8 mouse cellular contexts compared by ENCODE assay signal in genomic region chr9:104063244-104063961, GRCm38 (mm10). TPM values are rescaled to one million over a fixed set of nuclear protein-coding genes. Genes with fewer than 3 reads are reported as not detected.
A peak's percentile ranks its signal among the peaks of the same experiment; 100 is the strongest.
DNase-seq lines count a peak whose midpoint lies in the region; ATAC-seq and TF ChIP-seq lines count a peak whose summit lies in the region.

TSS of gene Acad11 (plus strand) at chr9:104063377.

- CTCF ChIA-PET in Patski (lab: Charles Lee): interaction anchor here (0.8 kb wide), 1 partner anchor 13 kb away, joined by 3 read pairs; no protein-coding TSS in a partner anchor

- POLR2A ChIA-PET in Patski (lab: Charles Lee): no interaction called here

- H3K4me1 ChIP-seq in hindbrain, embryonic 14.5 days (replicated peaks; ENCODE audit: control insufficient read depth, insufficient read depth, low read length): peaks cover 20% of the 10 kb centered on the region

- peak within 1 kb of the TSS; percentile 95 for H3K4me2 ChIP-seq in hindbrain, embryonic 14.5 days (replicated peaks)

- H3K9ac ChIP-seq in hindbrain, embryonic 14.5 days: peak within 1 kb of the TSS; percentile 87

- no peaks in the 10 kb centered on the region for H3K9me3 ChIP-seq in hindbrain, embryonic 14.5 days (ENCODE audit: control insufficient read depth, low read length)

- peaks cover 22% of the 10 kb centered on the region for H3K36me3 ChIP-seq in hindbrain, embryonic 14.5 days (replicated peaks; ENCODE audit: control insufficient read depth, insufficient read depth)

- WGBS in hindbrain, embryonic 14.5 days: under 1% methylated on average over 29 of the region's 30 CpGs

- no peaks in the 10 kb centered on the region for H3K27me3 ChIP-seq in Patski
- no peaks in the 10 kb centered on the region for H3K27me3 ChIP-seq in hindbrain, embryonic 14.5 days (ENCODE audit: control insufficient read depth, insufficient read depth, low read length)

- H3K4me3 ChIP-seq in hindbrain, embryonic 14.5 days (replicated peaks; ENCODE audit: low read length): peak within 1 kb of the TSS; percentile 92

- TF ChIP-seq CTCF in Patski (IDR thresholded peaks at IDR 0.05): no peak

- DNase-seq in Patski (ENCODE audit: low read depth, low spot score): peak; percentile 83
- peak; percentile 89 to 93 for DNase-seq in cerebellum, postnatal 14 days
- peak; percentile 81 to 92 for DNase-seq in frontal cortex, postnatal 25 days (ENCODE audit: low spot score in 2 of 2)
- DNase-seq in hindbrain, embryonic 14.5 days (ENCODE audit: low spot score): peak; percentile 91
- DNase-seq in layer of hippocampus, postnatal 36 days: peak; percentile 83 to 87
- peak; percentile 93 for DNase-seq in lung, postnatal 36 days
- peak; percentile 95 for DNase-seq in retina, postnatal 1 day
- DNase-seq in urinary bladder, adult 18-20 months (ENCODE audit: low spot score in 2 of 2): peak; percentile 74 to 85

- peak; percentile 79 for ATAC-seq in Patski
- ATAC-seq in hindbrain, embryonic 14.5 days (ENCODE audit: low FRiP score): peak; percentile 97

- H3K27ac ChIP-seq in hindbrain, embryonic 14.5 days: peak within 1 kb of the TSS; percentile 78

- in situ Hi-C loops in Patski (cut with MboI; ENCODE audit: low pct_unique_long_range_greater_than_20kb): no loop called here

RNA-seq across cellular contexts. Expression of gene Acad11, which starts in this region (rescaled TPM):
- 24.7 TPM for polyA plus RNA-seq in Patski (2021)
- polyA plus RNA-seq in hindbrain, embryonic 14.5 days (2014; fragmentation: Nextera tagmentation; extraction: Ambion mirVana): 7.6 and 10.0 TPM in 2 replicates
- 10 to 100 TPM; 21.1 to 24.8 TPM for total RNA-seq in layer of hippocampus, postnatal 36 days (2021)

Comparison
In these comparisons a context has a peak if more than half of its experiments do, and no peak if none do; other contexts are left out.
1. Peak in every context shown above with its lines: DNase-seq, ATAC-seq, H3K4me3 ChIP-seq and H3K27ac ChIP-seq.